Mouse (Mus musculus) MEL-GATA-1-ER (cell line): Measurements from ENCODE around the gene Grm2.
"Not testable (repeated sequence)": the region's sequence is repeated elsewhere in the genome, so short reads cannot be mapped to it uniquely, and the experiment has no call there.

Source experiments
- DNase-seq: peaks from one replicate; pipeline ENCODE4 v3.0.0-alpha.2; 2012; ENCODE audit warnings: low read depth; ENCODE audit errors: extremely low read depth

The Grm2 gene

DNA sequence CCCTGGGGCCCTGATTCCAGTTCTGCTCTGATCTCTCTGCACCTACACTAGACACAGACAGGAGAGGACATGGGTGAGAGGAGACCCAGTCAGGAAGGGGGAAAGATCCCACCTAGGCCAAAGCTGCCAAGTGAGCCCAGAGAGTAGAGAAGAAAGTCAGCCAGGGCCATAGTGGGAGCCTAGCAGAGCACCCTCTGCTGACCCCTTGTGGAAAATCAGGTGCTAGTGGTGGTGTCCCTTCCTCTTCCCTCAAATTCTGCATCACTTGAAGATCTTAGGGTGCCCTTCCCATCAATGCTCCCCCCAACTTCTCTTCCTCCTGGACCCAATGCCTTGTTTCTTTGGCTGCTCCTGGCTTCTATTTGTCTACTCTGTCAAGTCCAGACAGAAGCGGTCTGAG, 3.2 kb downstream of the Grm2 start:
- DNase-seq = no peak

DNA sequence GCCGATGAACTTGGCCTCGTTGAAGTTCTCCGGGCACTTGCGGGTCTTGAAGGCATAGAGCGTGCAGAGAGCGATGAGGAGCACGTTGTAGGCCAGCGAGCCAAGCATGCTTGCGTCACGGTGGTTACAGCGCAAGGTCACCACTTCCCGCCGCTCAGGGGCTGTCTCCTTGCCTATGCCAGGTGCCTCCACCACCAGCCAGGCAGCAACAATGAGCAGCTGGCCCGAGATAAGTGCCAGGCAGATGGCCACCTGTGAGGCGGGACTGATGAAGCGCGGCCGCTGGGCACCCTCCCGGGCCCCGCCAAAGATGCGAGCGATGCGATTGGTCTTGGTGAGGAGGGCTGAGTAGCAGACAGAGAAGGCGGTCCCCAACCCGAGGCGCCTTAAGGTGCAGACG, 8.7 kb downstream of the Grm2 start:
- DNase-seq = no peak

DNA sequence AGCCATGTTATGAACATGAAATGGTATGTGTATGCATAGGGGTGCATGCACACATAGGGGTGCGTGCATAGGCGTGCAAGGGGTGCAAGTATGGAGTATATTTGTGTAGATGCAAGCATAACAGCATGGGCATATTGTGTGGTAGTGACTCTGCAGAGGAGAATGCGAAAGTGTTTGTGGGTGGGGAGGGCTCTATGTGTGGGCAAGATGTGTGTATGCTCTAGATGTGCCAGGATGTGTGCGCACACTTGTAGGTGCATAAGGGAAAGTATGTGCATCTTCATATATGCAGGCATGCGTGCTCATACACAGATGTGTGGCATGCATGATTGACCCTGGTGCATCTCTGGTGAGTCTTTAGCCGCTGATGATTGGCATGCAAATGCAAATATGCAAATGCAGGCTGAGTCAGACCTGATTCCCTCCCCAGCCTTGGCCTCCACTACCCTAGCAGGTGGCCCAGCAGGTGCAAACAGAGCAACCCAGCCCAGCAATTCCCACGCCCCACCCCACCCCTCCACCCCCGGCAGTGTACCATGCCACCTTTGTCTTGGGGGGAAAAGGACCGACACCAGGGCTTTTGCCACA, 10.1 kb downstream of the Grm2 start:
- no peak for DNase-seq

GRCm38 (mm10) chr9:106643787-106644186, 12.1 kb downstream of the Grm2 start:
- DNase-seq = peak; percentile 35

DNA sequence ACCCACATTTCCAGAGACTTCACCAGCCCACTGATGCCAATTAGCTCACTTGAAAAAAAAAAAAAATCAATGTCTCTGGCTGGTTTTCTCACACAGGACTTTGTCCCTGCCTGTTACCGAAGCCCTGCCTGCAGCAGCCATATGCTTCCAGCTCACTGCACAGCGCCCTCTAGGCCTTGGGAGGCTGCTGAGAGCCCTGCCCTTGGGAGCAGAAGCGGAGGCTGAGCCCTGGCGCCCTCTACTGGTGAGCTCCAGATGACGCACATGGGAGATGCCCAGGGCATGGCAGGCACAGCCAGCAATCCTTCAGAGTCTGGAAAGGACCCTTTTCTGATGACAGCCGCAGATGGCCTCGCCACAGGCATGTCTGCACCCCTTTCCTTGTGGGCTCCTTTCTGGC, 12.8 kb downstream of the Grm2 start:
- peak; percentile 67 for DNase-seq

GRCm38 (mm10) chr9:106641346-106641745, 14.5 kb downstream of the Grm2 start:
- DNase-seq = no peak

DNA sequence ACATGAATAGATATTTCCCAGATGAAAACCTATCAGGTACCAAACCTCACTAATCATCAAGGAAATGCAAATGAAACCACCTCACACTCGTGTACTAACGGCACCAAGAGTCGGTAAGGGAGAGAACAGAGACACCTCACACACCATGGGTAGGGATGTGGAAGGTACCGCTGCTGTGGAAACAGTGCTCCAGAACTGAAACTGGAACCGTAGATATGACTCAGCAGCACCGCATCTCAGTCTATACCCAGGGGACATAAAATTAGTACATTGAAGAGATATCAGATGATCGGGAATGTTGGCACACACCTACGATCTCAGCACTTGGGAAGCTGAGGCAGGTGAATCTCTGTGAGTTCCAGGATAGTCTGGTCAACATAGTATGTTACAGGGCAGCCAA, 17.7 kb downstream of the Grm2 start:
- no peak for DNase-seq

- DNase-seq = no peak
Measured at GRCm38 (mm10) chr9:106632185-106632584, 23.7 kb downstream of the Grm2 start.

GRCm38 (mm10) chr9:106627796-106628195, 28.1 kb downstream of the Grm2 start:
- not testable (repeated sequence) for DNase-seq

DNA sequence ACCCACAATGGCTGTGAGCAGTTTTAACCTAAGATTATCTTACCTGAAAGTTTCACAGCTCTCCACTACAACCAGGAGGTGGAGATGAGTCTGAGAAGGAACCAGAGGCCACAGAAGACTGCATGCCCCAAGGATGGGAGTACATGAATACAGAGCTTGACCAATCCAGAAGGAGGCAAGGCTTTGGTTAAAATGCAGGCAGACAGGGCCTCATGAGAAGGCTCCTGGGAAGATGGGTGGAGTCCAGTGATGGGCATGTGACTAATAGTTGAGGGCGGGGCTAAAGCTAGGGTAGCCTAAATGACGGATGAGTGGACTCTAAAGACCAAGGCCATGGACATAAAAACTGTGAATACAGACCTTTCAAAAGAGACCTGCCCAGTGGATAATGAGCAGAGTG, 29.6 kb downstream of the Grm2 start, which contains the start of gene Iqcf6:
Gene Iqcf6, plus strand, starts transcription at position 301 of the 400 bp plus-strand sequence.
- no peak for DNase-seq

DNA sequence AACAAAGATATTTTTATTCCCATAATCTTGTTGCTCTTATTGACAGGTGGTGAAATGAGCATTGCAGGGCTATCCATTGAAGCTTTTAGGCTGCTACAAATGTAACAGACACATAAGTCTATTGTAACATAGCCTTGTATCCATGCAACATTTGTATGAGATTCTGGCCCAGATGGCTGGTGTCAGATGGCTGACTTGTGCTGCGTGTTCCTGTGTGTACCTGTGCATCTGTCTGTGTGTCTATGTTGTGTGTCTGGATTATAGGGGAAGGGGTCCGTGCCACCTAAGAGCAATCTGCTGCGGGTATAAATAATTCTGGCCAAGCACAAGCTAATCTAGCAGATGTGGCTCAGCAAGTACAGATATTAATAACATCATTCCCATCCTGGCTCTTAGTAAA, 38.4 kb downstream of the Grm2 start:
- no peak for DNase-seq

GRCm38 (mm10) chr9:106616306-106616705, 39.6 kb downstream of the Grm2 start:
- DNase-seq = no peak

DNA sequence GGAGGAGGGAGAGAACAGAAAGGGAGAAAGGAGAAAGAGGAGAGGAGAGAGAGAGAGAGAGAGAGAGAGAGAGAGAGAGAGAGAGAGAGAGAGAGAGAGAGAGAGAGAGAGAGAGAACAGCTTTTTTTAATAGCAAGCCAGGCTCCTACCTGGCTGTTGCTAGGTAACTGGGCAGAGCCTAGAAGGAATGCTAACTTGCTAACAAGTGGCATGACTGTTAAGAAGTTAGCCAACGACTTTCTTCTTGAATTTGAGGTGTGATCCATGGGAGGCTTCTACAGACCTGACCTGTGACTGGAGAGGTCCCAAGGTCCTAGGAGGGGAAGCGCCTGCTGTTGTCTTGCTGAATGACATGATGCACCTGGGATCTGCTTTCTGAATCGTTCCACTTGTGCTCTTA, 41.3 kb downstream of the Grm2 start:
- no peak for DNase-seq

- DNase-seq = no peak
Measured at GRCm38 (mm10) chr9:106613951-106614350, 41.9 kb downstream of the Grm2 start.

- DNase-seq = no peak
Measured at GRCm38 (mm10) chr9:106610727-106611126, 45.2 kb downstream of the Grm2 start.

DNA sequence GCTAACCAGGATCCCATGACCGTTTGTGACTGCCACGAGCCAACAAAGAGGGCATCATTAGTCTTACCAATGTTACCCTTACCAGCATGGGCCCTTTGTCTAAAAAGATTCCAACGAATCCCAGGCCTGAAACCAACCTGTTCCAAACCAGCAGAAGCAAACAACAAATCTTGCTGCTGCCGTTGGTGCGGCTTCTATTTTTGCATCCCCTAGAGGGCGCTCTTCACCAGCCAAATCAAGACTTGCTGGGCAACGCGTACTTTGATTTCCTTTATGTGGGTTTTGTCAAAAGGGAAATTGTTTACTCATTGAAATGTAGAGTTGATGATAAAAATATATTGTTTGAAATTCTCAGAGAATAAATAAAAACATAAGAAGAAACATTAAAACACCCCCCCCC, 55.3 kb downstream of the Grm2 start:
- peak; percentile 15 for DNase-seq

GRCm38 (mm10) chr9:106598466-106598865, 57.4 kb downstream of the Grm2 start:
- DNase-seq = no peak

GRCm38 (mm10) chr9:106595836-106596235, 60.0 kb downstream of the Grm2 start:
- no peak for DNase-seq

GRCm38 (mm10) chr9:106595402-106595801, 60.5 kb downstream of the Grm2 start:
- DNase-seq = not testable (repeated sequence)
